Mouse (Mus musculus) G1E (cell line): ENCODE data around the gene Ehd4. TPM values are rescaled to one million over a fixed set of nuclear protein-coding genes. Genes with fewer than 3 reads are reported as not detected.

ENCODE experiments used
- ATAC-seq: 2 replicates; pipeline ENCODE4 v1.8.0; 2016; ENCODE audit warnings: mild to moderate bottlenecking; ENCODE audit not compliant: insufficient number of reproducible peaks, poor library complexity, low FRiP score, severe bottlenecking; ENCODE audit errors: extremely low read depth
- DNase-seq: peaks from one replicate; pipeline ENCODE4 v3.0.0; 2012; ENCODE audit warnings: low spot score
- H3K27me3 ChIP-seq: 2 replicates; pipeline ENCODE4 v1.6.1; 2012; ENCODE audit warnings: mild to moderate bottlenecking, low read length, inconsistent platforms; ENCODE audit not compliant: insufficient read depth
- H3K36me3 ChIP-seq: replicated peaks from 2 replicates; pipeline ENCODE3; 2012; ENCODE audit warnings: mild to moderate bottlenecking, inconsistent platforms
- H3K4me1 ChIP-seq: 2 replicates; pipeline ENCODE4 v1.6.1; 2012; ENCODE audit warnings: low read depth, low read length, inconsistent platforms, mixed read lengths; ENCODE audit not compliant: insufficient read depth
- H3K4me3 ChIP-seq: 2 replicates; pipeline ENCODE4 v1.5.1; 2012; ENCODE audit warnings: low read depth, mild to moderate bottlenecking, inconsistent platforms, low read length, moderate library complexity, mixed read lengths
- H3K9me3 ChIP-seq: replicated peaks from 2 replicates; pipeline ENCODE4 v1.6.1; 2012; ENCODE audit warnings: inconsistent platforms
- CTCF ChIP-seq: IDR thresholded peaks from 2 replicates; pipeline ENCODE4 v1.5.1; 2012; ENCODE audit warnings: low read depth, low read length, inconsistent platforms, mixed read lengths
- GATA1 ChIP-seq: IDR thresholded peaks from 2 replicates; pipeline ENCODE4 v1.6.1; 2012; ENCODE audit warnings: borderline replicate concordance, low read length, inconsistent platforms, mixed read lengths
- GATA2 ChIP-seq: IDR thresholded peaks from 2 replicates; pipeline ENCODE4 v1.6.1; 2012; ENCODE audit warnings: low read depth, low read length, inconsistent platforms, borderline replicate concordance
- POLR2AphosphoS5 ChIP-seq: IDR thresholded peaks from 2 replicates; pipeline ENCODE4 v1.6.1; 2012; ENCODE audit warnings: low read depth, low read length, inconsistent platforms; ENCODE audit not compliant: insufficient replicate concordance
- TAL1 ChIP-seq: conservative IDR thresholded peaks from 2 replicates; pipeline ENCODE4 v1.6.1; 2012; ENCODE audit warnings: low read depth, low read length, inconsistent platforms, mixed read lengths
- polyA plus RNA-seq: library from polyadenylated mRNA; stranded (reverse); fragments of >175 nt; gene quantifications from 2 replicates; pipeline ENCODE4 v1.2.3, GENCODE M21; 2012
- total RNA-seq, 2 experiments: library from RNA; stranded (forward) in 1 of 2; stranded (reverse) in 1 of 2; fragments of 200-1000 nt in 1 of 2; fragments of >200 nt in 1 of 2; fragmentation: Nextera tagmentation in 1 of 2; gene quantifications; 2 replicates each; pipeline ENCODE4 v1.2.3; 2014 to 2017

Ehd4 gene
- total and polyA plus RNA-seq, 3 experiments, result 10.8 to 30.3 (median 11.0) TPM

DNA sequence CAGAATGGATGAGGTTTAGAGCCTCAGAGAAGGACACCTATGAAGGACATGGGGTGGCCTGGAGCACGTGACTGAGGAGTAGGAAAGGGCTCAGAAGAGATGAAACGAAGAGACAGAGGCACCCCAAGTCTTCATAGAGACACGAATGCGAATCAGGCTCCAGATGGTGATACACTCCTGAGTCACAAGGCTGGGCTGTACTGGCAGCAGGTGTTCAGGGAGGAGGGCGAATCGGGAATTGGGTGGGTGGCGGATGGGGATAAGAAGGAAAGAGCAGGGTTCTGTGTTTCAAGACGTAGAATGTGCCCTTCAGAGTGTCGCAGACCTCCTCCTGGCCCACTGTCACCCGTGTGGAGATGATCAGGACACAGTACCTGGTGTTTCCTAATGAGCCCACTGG lies 89.2 kb downstream of the Ehd4 start:
- H3K36me3 ChIP-seq, result no peaks in the 10 kb centered on the region

DNA sequence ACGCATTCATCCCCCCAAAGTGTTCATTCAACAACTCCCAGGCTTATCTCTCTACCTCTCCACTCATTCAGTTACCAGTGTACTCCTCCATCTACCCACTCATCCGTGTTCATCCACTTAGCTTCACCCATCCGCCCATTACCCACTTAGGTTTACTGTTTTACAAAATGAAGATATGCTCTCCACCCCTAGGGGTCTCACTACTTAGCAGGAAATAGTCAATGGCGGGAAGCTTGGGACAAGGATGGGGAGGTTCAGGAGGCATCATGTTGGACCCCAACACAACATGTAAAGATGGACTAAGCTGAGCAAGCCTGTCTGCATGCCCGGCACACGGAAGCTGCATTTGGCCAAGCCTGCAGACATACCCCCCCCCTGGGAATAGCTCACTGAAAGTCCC lies 89.8 kb downstream of the Ehd4 start:
- Histone ChIP-seq H3K4me1 (no peaks in the 10 kb centered on the region), H3K4me3 (no peak overlapping the region), H3K27me3 (peaks cover 53% of the 10 kb centered on the region; the same call in 1 of the 2 replicates), H3K36me3 (no peaks in the 10 kb centered on the region), H3K9me3 (no peaks in the 10 kb centered on the region)
- no peak for DNase-seq
- TF ChIP-seq GATA1, result no peak
- no peak for TF ChIP-seq POLR2AphosphoS5
- no peak for TF ChIP-seq CTCF
- no peak for TF ChIP-seq GATA2
- no peak for TF ChIP-seq TAL1
- no peak for ATAC-seq

More for the DNA sequence above, 89.2 kb downstream of the Ehd4 start:
- ATAC-seq (no peak), DNase-seq (no peak)
- no peaks in the 10 kb centered on the region for H3K9me3 ChIP-seq
- no peaks in the 10 kb centered on the region for H3K4me1 ChIP-seq
- no peak for TF ChIP-seq GATA2
- no peak for TF ChIP-seq CTCF
- no peak for TF ChIP-seq TAL1
- no peak for TF ChIP-seq GATA1
- no peak for TF ChIP-seq POLR2AphosphoS5
- peaks cover 51% of the 10 kb centered on the region for H3K27me3 ChIP-seq
- no peak overlapping the region for H3K4me3 ChIP-seq

DNA sequence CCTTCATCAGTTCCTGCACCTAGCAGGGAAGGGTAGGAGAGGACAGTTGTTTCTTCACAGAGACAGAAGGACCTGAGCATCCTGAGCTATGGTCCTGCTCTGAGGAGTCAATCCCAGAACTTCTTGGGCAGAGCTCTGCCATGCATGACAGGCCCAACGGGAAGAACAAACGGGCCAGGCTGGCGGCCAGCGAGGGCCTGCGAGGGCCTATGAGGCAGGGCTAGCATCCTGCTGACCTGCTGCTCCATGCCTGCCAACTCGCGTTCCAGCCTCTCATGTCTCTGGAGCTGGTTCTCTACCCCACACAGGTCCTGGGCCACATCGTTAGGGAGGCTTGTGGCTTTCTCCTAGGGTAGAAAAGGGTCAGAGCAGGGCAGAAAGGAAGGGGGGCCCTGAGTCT lies 92.2 kb downstream of the Ehd4 start:
- TF ChIP-seq CTCF (no peak), GATA1 (no peak), TAL1 (no peak), POLR2AphosphoS5 (no peak), GATA2 (no peak)
- no peak for ATAC-seq
- Histone ChIP-seq H3K4me3 (no peak overlapping the region), H3K36me3 (no peaks in the 10 kb centered on the region), H3K4me1 (no peaks in the 10 kb centered on the region), H3K9me3 (no peaks in the 10 kb centered on the region), H3K27me3 (peaks cover 55% of the 10 kb centered on the region)
- DNase-seq, result no peak

DNA sequence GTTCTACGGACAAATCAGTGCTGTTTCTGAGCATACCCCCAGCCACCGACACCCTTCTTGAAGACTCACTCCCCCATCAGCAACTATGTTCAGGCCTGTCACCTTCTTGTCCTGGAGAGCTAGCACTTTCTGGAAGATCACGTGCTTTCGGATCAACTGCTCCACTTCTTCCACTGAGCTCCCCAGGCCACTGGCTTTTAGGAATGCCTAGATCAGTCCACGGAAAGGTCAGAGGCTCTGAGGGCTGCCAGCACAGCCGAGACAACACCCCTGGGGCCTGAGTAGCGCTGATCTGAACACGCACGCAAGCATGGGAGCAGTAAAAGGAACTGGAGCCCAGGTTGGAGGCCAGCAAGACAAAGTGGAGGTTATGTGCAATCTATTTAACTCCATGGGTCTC lies 93.8 kb downstream of the Ehd4 start:
- Histone ChIP-seq H3K27me3 (peaks cover 59% of the 10 kb centered on the region), H3K4me3 (no peak overlapping the region), H3K36me3 (no peaks in the 10 kb centered on the region), H3K4me1 (no peaks in the 10 kb centered on the region), H3K9me3 (no peaks in the 10 kb centered on the region)
- DNase-seq, result no peak
- no peak for TF ChIP-seq CTCF
- no peak for TF ChIP-seq TAL1
- TF ChIP-seq GATA2, result no peak
- TF ChIP-seq GATA1, result no peak
- no peak for TF ChIP-seq POLR2AphosphoS5
- ATAC-seq, result no peak

DNA sequence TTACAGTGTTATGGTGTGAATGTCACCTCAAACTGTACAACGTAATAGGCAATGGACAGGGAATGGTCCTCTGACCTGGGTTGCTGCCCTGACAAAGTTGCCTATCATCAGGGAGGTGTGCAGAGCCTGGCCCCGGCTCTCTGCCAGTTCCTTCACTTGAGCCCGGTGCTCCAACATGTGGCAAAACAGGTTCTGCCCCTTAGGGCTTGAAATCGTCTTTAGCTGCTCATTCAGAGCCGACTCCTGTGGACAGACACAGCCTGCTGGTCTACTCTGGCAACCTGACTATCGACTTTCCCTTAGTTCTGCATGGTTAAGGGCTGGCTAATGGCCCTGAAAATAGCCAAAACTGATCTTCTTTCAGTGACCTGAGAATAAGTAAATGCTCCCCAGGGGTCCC lies 94.2 kb downstream of the Ehd4 start:
- ATAC-seq (no peak), DNase-seq (no peak)
- Histone ChIP-seq H3K27me3 (peaks cover 64% of the 10 kb centered on the region), H3K36me3 (no peaks in the 10 kb centered on the region), H3K9me3 (no peaks in the 10 kb centered on the region), H3K4me3 (no peak overlapping the region), H3K4me1 (no peaks in the 10 kb centered on the region)
- TF ChIP-seq CTCF (no peak), POLR2AphosphoS5 (no peak), GATA2 (no peak), TAL1 (no peak), GATA1 (no peak)

GRCm38 (mm10) chr2:120059466-120059865 lies 94.9 kb downstream of the Ehd4 start:
- H3K4me1 ChIP-seq, result no peaks in the 10 kb centered on the region
- ATAC-seq, result no peak
- DNase-seq, result no peak
- no peaks in the 10 kb centered on the region for H3K9me3 ChIP-seq
- H3K27me3 ChIP-seq, result peaks cover 66% of the 10 kb centered on the region
- TF ChIP-seq GATA2, result no peak
- TF ChIP-seq POLR2AphosphoS5, result no peak
- no peak for TF ChIP-seq CTCF
- no peak for TF ChIP-seq TAL1
- TF ChIP-seq GATA1, result no peak
- no peak overlapping the region for H3K4me3 ChIP-seq
- no peaks in the 10 kb centered on the region for H3K36me3 ChIP-seq
